Mouse (Mus musculus) liver, embryonic 16.5 days (tissue): ENCODE data around the gene Ints14. TPM values are rescaled to one million over a fixed set of nuclear protein-coding genes. Genes with fewer than 3 reads are reported as not detected.

Experiments
- ATAC-seq: fragments of 200-750 bp; cut with Nextera tagmentation; 2 replicates; pipeline ENCODE4 v1.8.0; 2017; ENCODE audit warnings: low read depth, mild to moderate bottlenecking, moderate number of reproducible peaks, moderate library complexity
- H3K27ac ChIP-seq: fragments of 300-500 bp; sonication (generic); 2 replicates; pipeline ENCODE4 v1.5.1; 2014; ENCODE audit warnings: mild to moderate bottlenecking, low read length
- H3K27me3 ChIP-seq: fragments of 300-500 bp; sonication (generic); 2 replicates; pipeline ENCODE4 v1.6.1; 2014; ENCODE audit warnings: low read depth, low read length, mixed read lengths; ENCODE audit not compliant: control insufficient read depth, insufficient read depth
- H3K36me3 ChIP-seq: fragments of 300-500 bp; sonication (generic); 2 replicates; pipeline ENCODE4 v1.6.1; 2014; ENCODE audit warnings: mild to moderate bottlenecking; ENCODE audit not compliant: control insufficient read depth, insufficient read depth
- H3K4me1 ChIP-seq: fragments of 300-500 bp; sonication (generic); 2 replicates; pipeline ENCODE4 v1.6.1; 2014; ENCODE audit warnings: low read depth, low read length, mixed read lengths; ENCODE audit not compliant: control insufficient read depth
- H3K4me2 ChIP-seq: fragments of 300-500 bp; sonication (generic); 2 replicates; pipeline ENCODE4 v1.6.1; 2014; ENCODE audit warnings: low read depth, low read length, mixed read lengths
- H3K4me3 ChIP-seq: fragments of 300-500 bp; sonication (generic); 2 replicates; pipeline ENCODE4 v1.5.1; 2014; ENCODE audit warnings: low read depth, mild to moderate bottlenecking, low read length
- H3K9ac ChIP-seq: fragments of 300-500 bp; sonication (generic); 2 replicates; pipeline ENCODE4 v1.6.1; 2014; ENCODE audit warnings: low read depth, low read length
- H3K9me3 ChIP-seq: fragments of 300-500 bp; sonication (generic); replicated peaks from 2 replicates; pipeline ENCODE4 v1.6.1; 2016; ENCODE audit warnings: low read length; ENCODE audit not compliant: control insufficient read depth
- WGBS: fragments of 180-500 bp; shearing (Covaris S2); extraction: QIAGEN DNeasy Blood & Tissue Kit; methylation state at CpG from one replicate; pipeline ENCODE4 v1.1.7; 2014; ENCODE audit not compliant: insufficient replicate concordance; 5-methylcytosine and 5-hydroxymethylcytosine counted together
- polyA plus RNA-seq: library from polyadenylated mRNA; unstranded; fragments of >200 nt; fragmentation: Nextera tagmentation; extraction: Ambion mirVana; gene quantifications from 2 replicates; pipeline ENCODE4 v1.2.1, GENCODE M21; 2015

Gene Ints14
- polyA plus RNA-seq, 1 experiment from 2014 or later, result 19.1 TPM

DNA sequence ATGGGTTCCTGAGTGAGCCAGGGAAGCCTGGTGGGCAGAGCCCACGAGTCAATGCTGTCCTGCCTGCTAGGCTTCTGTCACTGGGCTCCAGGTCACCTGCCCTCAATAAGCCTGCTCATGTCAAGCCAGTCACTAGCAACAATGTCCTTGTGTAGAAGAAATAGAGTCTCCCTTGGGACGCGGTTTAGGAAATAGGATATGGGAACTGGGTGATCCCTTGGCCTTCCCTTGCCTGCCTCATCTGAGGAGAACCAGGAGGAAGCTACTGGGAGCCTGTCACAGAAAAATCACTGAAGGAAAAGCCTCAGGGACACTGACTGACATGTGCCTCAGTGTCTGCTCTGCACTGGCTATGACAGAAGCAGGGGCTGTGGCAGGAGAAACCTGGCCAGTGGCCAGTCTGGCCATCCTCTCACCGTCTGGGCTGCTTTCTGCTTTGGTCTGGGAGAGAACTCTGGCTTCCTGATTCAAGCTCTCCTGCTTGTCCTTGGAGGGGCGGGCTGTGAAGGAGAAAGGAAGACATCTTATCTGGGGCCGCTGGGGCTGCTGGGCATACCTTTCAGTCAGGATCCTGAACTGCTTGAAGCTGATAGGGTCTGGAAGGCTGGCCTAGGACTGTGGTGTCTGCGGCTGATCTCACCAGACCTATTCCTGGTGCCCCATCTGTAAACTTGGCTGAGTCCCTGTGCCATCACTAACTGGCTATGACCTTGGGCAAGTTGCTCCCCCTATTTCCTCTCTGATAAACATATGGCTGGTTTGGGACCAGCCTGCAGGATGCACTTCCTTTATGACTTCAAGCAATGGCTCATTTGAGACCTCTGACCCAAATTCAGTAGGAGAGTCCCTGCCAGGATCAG is 28.7 kb upstream of the Ints14 start:
- H3K9ac ChIP-seq, result no peak overlapping the region
- no peak overlapping the region for H3K27ac ChIP-seq
- no peaks in the 10 kb centered on the region for H3K27me3 ChIP-seq
- peak; percentile 38; the same call in 1 of the 2 replicates for ATAC-seq
- H3K9me3 ChIP-seq, result no peaks in the 10 kb centered on the region
- no peak overlapping the region; the same call in 1 of the 2 replicates for H3K4me2 ChIP-seq
- no peak overlapping the region for H3K4me3 ChIP-seq
- H3K36me3 ChIP-seq, result no peaks in the 10 kb centered on the region
- H3K4me1 ChIP-seq, result peaks cover 41% of the 10 kb centered on the region
- WGBS, result 37% methylated on average over 7 of the region's 7 CpGs

- H3K9ac ChIP-seq, result no peak overlapping the region
- H3K27me3 ChIP-seq, result no peaks in the 10 kb centered on the region
- peak overlapping the region; percentile 19; the same call in 1 of the 2 replicates for H3K4me2 ChIP-seq
- H3K4me1 ChIP-seq, result peaks cover 51% of the 10 kb centered on the region
- H3K9me3 ChIP-seq, result no peaks in the 10 kb centered on the region
- peak overlapping the region; percentile 58 for H3K27ac ChIP-seq
- 47% methylated on average over 15 of the region's 15 CpGs for WGBS
- peak; percentile 86 for ATAC-seq
- no peaks in the 10 kb centered on the region for H3K36me3 ChIP-seq
- H3K4me3 ChIP-seq, result no peak overlapping the region
Observed at GRCm38 (mm10) chr9:64934015-64934754, 26.5 kb upstream of the Ints14 start.

- no peaks in the 10 kb centered on the region for H3K27me3 ChIP-seq
- no peak overlapping the region for H3K27ac ChIP-seq
- H3K9ac ChIP-seq, result no peak overlapping the region
- H3K4me2 ChIP-seq, result peak overlapping the region; percentile 25; the same call in 1 of the 2 replicates
- no peak overlapping the region for H3K4me3 ChIP-seq
- WGBS, result 4% methylated on average over 6 of the region's 6 CpGs
- no peaks in the 10 kb centered on the region for H3K9me3 ChIP-seq
- ATAC-seq, result no peak
- peaks cover 54% of the 10 kb centered on the region for H3K4me1 ChIP-seq
- no peaks in the 10 kb centered on the region for H3K36me3 ChIP-seq
Observed at GRCm38 (mm10) chr9:64936508-64936907, 24.2 kb upstream of the Ints14 start.

DNA sequence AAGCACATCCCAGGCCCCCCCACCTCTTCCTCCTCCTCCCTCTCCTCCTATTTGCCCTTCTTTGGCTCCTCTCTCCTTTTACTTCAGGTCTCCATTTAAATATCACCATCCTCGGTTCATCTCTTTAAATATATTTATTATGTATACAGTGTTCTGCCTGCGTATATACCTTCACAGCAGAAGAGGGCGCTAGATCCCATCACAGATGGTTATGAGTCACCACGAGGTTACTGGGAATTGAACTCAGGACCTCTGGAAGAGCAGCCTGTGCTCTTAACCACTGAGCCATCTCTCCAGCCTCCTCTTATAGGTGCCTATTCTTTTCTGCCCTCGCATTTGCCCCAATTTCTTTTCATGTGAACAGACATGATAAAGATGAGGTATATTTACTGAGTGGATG is 23.2 kb upstream of the Ints14 start:
- peaks cover 45% of the 10 kb centered on the region for H3K4me1 ChIP-seq
- H3K27ac ChIP-seq, result no peak overlapping the region
- no peaks in the 10 kb centered on the region for H3K27me3 ChIP-seq
- 52% methylated on average over 5 of the region's 5 CpGs for WGBS
- H3K4me2 ChIP-seq, result no peak overlapping the region
- H3K9me3 ChIP-seq, result no peaks in the 10 kb centered on the region
- no peak overlapping the region for H3K4me3 ChIP-seq
- ATAC-seq, result no peak
- no peak overlapping the region for H3K9ac ChIP-seq
- H3K36me3 ChIP-seq, result no peaks in the 10 kb centered on the region

DNA sequence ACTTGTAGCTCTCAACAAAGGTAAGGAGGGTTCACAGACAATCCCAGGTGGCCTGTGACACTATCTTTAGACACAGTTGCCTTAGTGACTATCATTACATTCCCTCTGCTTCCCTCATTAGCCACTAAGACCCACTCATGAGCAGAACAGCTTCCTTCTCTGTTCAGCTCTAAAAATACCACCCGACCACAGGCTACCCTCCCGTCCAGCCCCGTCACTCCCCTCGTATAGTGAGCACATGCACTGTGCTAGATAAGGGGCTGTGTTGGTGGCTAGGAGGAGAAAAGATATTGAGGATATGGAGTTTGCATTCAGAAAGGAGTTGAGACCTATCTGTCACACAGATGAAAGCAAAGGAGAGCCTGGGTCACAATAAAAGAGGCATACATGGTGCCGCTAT is 22.2 kb upstream of the Ints14 start:
- no peaks in the 10 kb centered on the region for H3K9me3 ChIP-seq
- H3K4me3 ChIP-seq, result peak overlapping the region; percentile 5; the same call in 1 of the 2 replicates
- ATAC-seq, result peak; percentile 39
- peak overlapping the region; percentile 49 for H3K4me2 ChIP-seq
- H3K27me3 ChIP-seq, result no peaks in the 10 kb centered on the region; the same call in 1 of the 2 replicates
- H3K9ac ChIP-seq, result 0 out of 2 replicates have a peak overlapping the region, but pooled peaks have one; percentile 13
- 17% methylated on average over 5 of the region's 5 CpGs for WGBS
- no peaks in the 10 kb centered on the region for H3K36me3 ChIP-seq
- H3K4me1 ChIP-seq, result peaks cover 34% of the 10 kb centered on the region
- peak overlapping the region; percentile 46 for H3K27ac ChIP-seq

- peak overlapping the region; percentile 5; the same call in 1 of the 2 replicates for H3K4me3 ChIP-seq
Observed at GRCm38 (mm10) chr9:64939281-64939680, 21.4 kb upstream of the Ints14 start.

GRCm38 (mm10) chr9:64939790-64940189 is 20.9 kb upstream of the Ints14 start:
- Histone ChIP-seq H3K4me2 (no peak overlapping the region), H3K36me3 (no peaks in the 10 kb centered on the region), H3K9ac (no peak overlapping the region), H3K9me3 (no peaks in the 10 kb centered on the region), H3K4me1 (peaks cover 22% of the 10 kb centered on the region), H3K27ac (no peak overlapping the region), H3K4me3 (no peak overlapping the region), H3K27me3 (peaks cover 4% of the 10 kb centered on the region)
- ATAC-seq, result no peak
- WGBS, result 64% methylated on average over 2 of the region's 2 CpGs

More at GRCm38 (mm10) chr9:64939281-64939680, 21.4 kb upstream of the Ints14 start:
- WGBS, result 27% methylated on average over 4 of the region's 4 CpGs
- H3K4me2 ChIP-seq, result peak overlapping the region; percentile 49
- 0 out of 2 replicates have a peak overlapping the region, but pooled peaks have one; percentile 13 for H3K9ac ChIP-seq
- peaks cover 27% of the 10 kb centered on the region for H3K4me1 ChIP-seq
- peak; percentile 23; the same call in 1 of the 2 replicates for ATAC-seq
- peak overlapping the region; percentile 46; the same call in 1 of the 2 replicates for H3K27ac ChIP-seq
- peaks cover 4% of the 10 kb centered on the region for H3K27me3 ChIP-seq
- no peaks in the 10 kb centered on the region for H3K36me3 ChIP-seq
- H3K9me3 ChIP-seq, result no peaks in the 10 kb centered on the region

DNA sequence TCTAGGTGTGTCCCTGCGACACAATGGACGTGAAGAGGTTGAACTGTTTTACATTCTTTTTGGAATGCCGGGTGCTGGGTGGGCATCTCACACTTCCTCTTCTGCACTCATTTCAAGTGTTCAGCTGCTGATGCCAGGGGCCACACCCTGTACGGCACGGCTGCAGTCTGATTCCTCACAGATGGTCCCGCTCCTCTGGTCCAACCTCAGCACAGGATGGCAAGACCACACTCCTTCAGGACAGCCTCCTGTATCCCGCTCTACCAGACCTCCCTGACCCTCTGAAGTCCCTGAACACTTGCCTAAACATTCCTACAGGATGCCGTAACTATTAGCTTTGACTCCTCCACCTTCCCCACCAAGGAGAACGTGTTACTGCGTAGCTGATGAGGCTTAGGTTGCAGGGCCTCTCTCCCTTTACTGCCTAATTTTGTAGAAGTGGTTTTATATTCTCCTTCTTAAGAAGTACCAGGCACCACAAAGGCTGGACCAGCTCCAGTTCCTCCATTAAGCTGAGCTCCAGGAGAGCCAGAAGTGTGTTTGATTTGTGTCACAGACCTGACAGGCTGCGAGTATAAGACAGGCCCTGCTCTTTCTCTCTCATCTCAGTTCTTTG is 19.9 kb upstream of the Ints14 start:
- Histone ChIP-seq H3K4me1 (peaks cover 19% of the 10 kb centered on the region), H3K36me3 (no peaks in the 10 kb centered on the region), H3K4me3 (no peak overlapping the region), H3K9ac (no peak overlapping the region), H3K27me3 (peaks cover 4% of the 10 kb centered on the region), H3K9me3 (no peaks in the 10 kb centered on the region), H3K27ac (no peak overlapping the region), H3K4me2 (no peak overlapping the region)
- 66% methylated on average over 11 of the region's 11 CpGs for WGBS
- no peak for ATAC-seq
